Mouse (Mus musculus) C2C12 (cell line): ENCODE results near the gene Cytl1.

Source experiments
- CTCF ChIP-seq: IDR thresholded peaks from one replicate; pipeline ENCODE4 v1.5.1; 2011; ENCODE audit not compliant: control insufficient read depth, insufficient read depth, insufficient read length
- MYOD1 ChIP-seq: IDR thresholded peaks from one replicate; pipeline ENCODE4 v1.6.1; 2011; ENCODE audit warnings: low read depth; ENCODE audit not compliant: control insufficient read depth, insufficient read length
- MYOG ChIP-seq: IDR thresholded peaks from one replicate; pipeline ENCODE4 v1.6.1; 2011; ENCODE audit not compliant: control insufficient read depth, insufficient read length; ENCODE audit errors: extremely low read depth
- USF1 ChIP-seq: IDR thresholded peaks from one replicate; pipeline ENCODE4 v1.6.1; 2011; ENCODE audit warnings: low read depth, mild to moderate bottlenecking, control low read depth, moderate library complexity

GRCm38 (mm10) chr5:37769031-37769430 lies 33.7 kb downstream of the Cytl1 start:
- TF ChIP-seq CTCF (no peak), MYOD1 (no peak), USF1 (no peak), MYOG (no peak)
